Mouse (Mus musculus): ENCODE measurements around the gene Slc38a9. TPM values are rescaled to one million over a fixed set of nuclear protein-coding genes. Genes with fewer than 3 reads are reported as not detected.
A peak's percentile ranks its signal among the peaks of the same experiment; 100 is the strongest.

Gene Slc38a9
- polyA plus RNA-seq, 1 experiment from 2014 or later: 6.6 TPM

- 85% methylated on average over 3 of the region's 3 CpGs for WGBS
- H3K9ac ChIP-seq (ENCODE audit: low read depth, low read length): no peak overlapping the region
- H3K4me2 ChIP-seq (replicated peaks; ENCODE audit: low read depth): no peak overlapping the region
- no peak for TF ChIP-seq CTCF (IDR thresholded peaks at IDR 0.05; ENCODE audit: low read depth)
- H3K9me3 ChIP-seq (ENCODE audit: control insufficient read depth): 0 out of 2 replicates have a peak, but pooled peaks cover 4% of the 10 kb centered on the region
- no peak overlapping the region for H3K4me3 ChIP-seq (ENCODE audit: low read depth, low read length)
- 0 out of 2 replicates have a peak, but pooled peaks cover 6% of the 10 kb centered on the region for H3K4me1 ChIP-seq (replicated peaks; ENCODE audit: control insufficient read depth, insufficient read depth, low read length)
- H3K27ac ChIP-seq (ENCODE audit: low read depth, low read length): no peak overlapping the region
- no peaks in the 10 kb centered on the region for H3K36me3 ChIP-seq (ENCODE audit: control insufficient read depth, insufficient read depth)
- no peak for ATAC-seq
- H3K27me3 ChIP-seq (replicated peaks; ENCODE audit: control insufficient read depth, insufficient read depth, low read length): no peaks in the 10 kb centered on the region
Observed at GRCm38 (mm10) chr13:112765654-112766053, 105.1 kb downstream of the Slc38a9 start.

- H3K27ac ChIP-seq (ENCODE audit: low read depth, low read length): peak overlapping the region; percentile 8; the same call in 1 of the 2 replicates
- no peak overlapping the region for H3K9ac ChIP-seq (ENCODE audit: low read depth, low read length)
- no peak overlapping the region for H3K4me3 ChIP-seq (ENCODE audit: low read depth, low read length)
- no peak overlapping the region for H3K4me2 ChIP-seq (replicated peaks; ENCODE audit: low read depth)
- H3K36me3 ChIP-seq (ENCODE audit: control insufficient read depth, insufficient read depth): no peaks in the 10 kb centered on the region
- no peaks in the 10 kb centered on the region for H3K27me3 ChIP-seq (replicated peaks; ENCODE audit: control insufficient read depth, insufficient read depth, low read length)
- WGBS: 34% methylated on average over 11 of the region's 11 CpGs
- no peak for TF ChIP-seq CTCF (IDR thresholded peaks at IDR 0.05; ENCODE audit: low read depth)
- ATAC-seq: 0 out of 2 replicates have a peak, but pooled peaks have one; percentile 19
- no peaks in the 10 kb centered on the region for H3K4me1 ChIP-seq (replicated peaks; ENCODE audit: control insufficient read depth, insufficient read depth, low read length)
- 0 out of 2 replicates have a peak, but pooled peaks cover 4% of the 10 kb centered on the region for H3K9me3 ChIP-seq (ENCODE audit: control insufficient read depth)
Observed at GRCm38 (mm10) chr13:112770528-112771328, 110.2 kb downstream of the Slc38a9 start.

GRCm38 (mm10) chr13:112771447-112772208, 111.1 kb downstream of the Slc38a9 start:
- Histone ChIP-seq H3K36me3 (ENCODE audit: control insufficient read depth, insufficient read depth) (no peaks in the 10 kb centered on the region), H3K4me1 (replicated peaks; ENCODE audit: control insufficient read depth, insufficient read depth, low read length) (no peaks in the 10 kb centered on the region), H3K27ac (ENCODE audit: low read depth, low read length) (0 out of 2 replicates have a peak overlapping the region, but pooled peaks have one; percentile 8), H3K9ac (ENCODE audit: low read depth, low read length) (no peak overlapping the region), H3K4me3 (ENCODE audit: low read depth, low read length) (no peak overlapping the region), H3K9me3 (ENCODE audit: control insufficient read depth) (0 out of 2 replicates have a peak, but pooled peaks cover 4% of the 10 kb centered on the region), H3K27me3 (replicated peaks; ENCODE audit: control insufficient read depth, insufficient read depth, low read length) (no peaks in the 10 kb centered on the region), H3K4me2 (replicated peaks; ENCODE audit: low read depth) (no peak overlapping the region)
- WGBS: 48% methylated on average over 15 of the region's 15 CpGs
- no peak for ATAC-seq
- no peak for TF ChIP-seq CTCF (IDR thresholded peaks at IDR 0.05; ENCODE audit: low read depth)

- no peak overlapping the region for H3K4me3 ChIP-seq (ENCODE audit: low read depth, low read length)
- H3K27me3 ChIP-seq (replicated peaks; ENCODE audit: control insufficient read depth, insufficient read depth, low read length): no peaks in the 10 kb centered on the region
- H3K4me2 ChIP-seq (replicated peaks; ENCODE audit: low read depth): no peak overlapping the region
- TF ChIP-seq CTCF (IDR thresholded peaks at IDR 0.05; ENCODE audit: low read depth): no peak
- no peak overlapping the region for H3K9ac ChIP-seq (ENCODE audit: low read depth, low read length)
- no peak for ATAC-seq
- no peaks in the 10 kb centered on the region for H3K4me1 ChIP-seq (replicated peaks; ENCODE audit: control insufficient read depth, insufficient read depth, low read length)
- no peak overlapping the region for H3K27ac ChIP-seq (ENCODE audit: low read depth, low read length)
- 75% methylated on average over 11 of the region's 11 CpGs for WGBS
- 0 out of 2 replicates have a peak, but pooled peaks cover under 1% of the 10 kb centered on the region for H3K9me3 ChIP-seq (ENCODE audit: control insufficient read depth)
- no peaks in the 10 kb centered on the region for H3K36me3 ChIP-seq (ENCODE audit: control insufficient read depth, insufficient read depth)
Observed at GRCm38 (mm10) chr13:112772252-112772651, 111.7 kb downstream of the Slc38a9 start.

GRCm38 (mm10) chr13:112772861-112773260, 112.3 kb downstream of the Slc38a9 start:
- H3K4me2 ChIP-seq (replicated peaks; ENCODE audit: low read depth): no peak overlapping the region
- H3K27me3 ChIP-seq (replicated peaks; ENCODE audit: control insufficient read depth, insufficient read depth, low read length): no peaks in the 10 kb centered on the region
- no peaks in the 10 kb centered on the region for H3K4me1 ChIP-seq (replicated peaks; ENCODE audit: control insufficient read depth, insufficient read depth, low read length)
- no peaks in the 10 kb centered on the region for H3K9me3 ChIP-seq (ENCODE audit: control insufficient read depth)
- no peak for TF ChIP-seq CTCF (IDR thresholded peaks at IDR 0.05; ENCODE audit: low read depth)
- no peak overlapping the region for H3K9ac ChIP-seq (ENCODE audit: low read depth, low read length)
- 74% methylated on average over 14 of the region's 14 CpGs for WGBS
- H3K27ac ChIP-seq (ENCODE audit: low read depth, low read length): no peak overlapping the region
- no peaks in the 10 kb centered on the region for H3K36me3 ChIP-seq (ENCODE audit: control insufficient read depth, insufficient read depth)
- ATAC-seq: no peak
- H3K4me3 ChIP-seq (ENCODE audit: low read depth, low read length): no peak overlapping the region

GRCm38 (mm10) chr13:112773991-112774675, 113.6 kb downstream of the Slc38a9 start:
- Histone ChIP-seq H3K9me3 (ENCODE audit: control insufficient read depth) (no peaks in the 10 kb centered on the region), H3K4me2 (replicated peaks; ENCODE audit: low read depth) (no peak overlapping the region), H3K36me3 (ENCODE audit: control insufficient read depth, insufficient read depth) (no peaks in the 10 kb centered on the region), H3K27ac (ENCODE audit: low read depth, low read length) (no peak overlapping the region), H3K4me1 (replicated peaks; ENCODE audit: control insufficient read depth, insufficient read depth, low read length) (no peaks in the 10 kb centered on the region), H3K27me3 (replicated peaks; ENCODE audit: control insufficient read depth, insufficient read depth, low read length) (no peaks in the 10 kb centered on the region), H3K9ac (ENCODE audit: low read depth, low read length) (no peak overlapping the region), H3K4me3 (ENCODE audit: low read depth, low read length) (no peak overlapping the region)
- TF ChIP-seq CTCF (IDR thresholded peaks at IDR 0.05; ENCODE audit: low read depth): no peak
- 93% methylated on average over 3 of the region's 3 CpGs for WGBS
- no peak for ATAC-seq

Data from intestine, postnatal 0 days (tissue).